Comparison of ENCODE assay signal across 11 mouse cellular contexts in the genomic region with DNA sequence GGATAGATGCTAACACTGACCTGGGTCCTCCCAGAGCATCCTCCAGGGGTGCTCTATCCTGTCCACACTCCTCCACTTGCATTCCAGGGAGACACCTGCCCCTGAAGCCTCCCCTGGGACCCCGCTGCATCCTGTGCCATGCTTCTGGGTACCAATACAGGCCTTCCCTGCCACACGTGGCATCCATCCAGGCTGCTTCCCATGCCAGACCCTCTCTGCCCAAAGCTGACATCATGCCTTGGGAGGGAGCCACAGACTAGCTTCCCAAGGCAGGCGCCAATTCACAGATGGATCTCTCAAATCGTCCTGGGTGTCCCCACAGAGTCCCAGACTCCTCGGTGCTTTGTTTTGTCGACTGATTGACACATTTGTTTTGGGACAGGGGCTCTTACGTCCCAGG. TPM values are rescaled to one million over a fixed set of nuclear protein-coding genes. Genes with fewer than 3 reads are reported as not detected.
DNase-seq lines count a peak whose midpoint lies in the region; ATAC-seq and TF ChIP-seq lines count a peak whose summit lies in the region.
"Had no signal": no experiment of that assay in that cellular context is flagged by ENCODE, and none has a peak within 500 bp of the region (broad histone marks: within the 10 kb centered on the region; RNA-seq: fewer than 3 reads in every experiment).

No protein-coding gene starts in this region.

- intact Hi-C loops in heart, postnatal 36 days (cut with DNase I), result no loop called here

- TF ChIP-seq CTCF in lung, adult 2 months (IDR thresholded peaks at IDR 0.05; ENCODE audit: insufficient read depth, low read length), result no peak

- peak; percentile 40 to 65 for DNase-seq in lung, adult 18-20 months
- DNase-seq in lung, adult 2 months, result no peak
- DNase-seq in cerebellum, adult 8-10 months, result peak; percentile 96
- DNase-seq in heart, postnatal 36 days, result peak; percentile 56 to 66
- DNase-seq in lung, postnatal 4 days, result peak; percentile 69 to 74
- DNase-seq in retina, embryonic 14.5 days (ENCODE audit: low spot score), result no peak

- no peak for TF ChIP-seq POLR2A in lung, adult 2 months (IDR thresholded peaks at IDR 0.05; ENCODE audit: borderline replicate concordance, extremely low read depth, low read depth, low read length)

- H3K4me3 ChIP-seq in lung, adult 2 months (replicated peaks; ENCODE audit: extremely low read depth, low read depth, low read length), result no peak overlapping the region
- H3K4me3 ChIP-seq: erythroblast, embryonic 14.5 days; limb, embryonic 15.5 days had no signal

- H3K4me1 ChIP-seq in lung, adult 2 months (ENCODE audit: control insufficient read depth, insufficient read depth, low read length), result no peaks in the 10 kb centered on the region

- ATAC-seq in inflammation-experienced regulatory T-cells, adult 6 months, result no peak
- no peak for ATAC-seq in erythroblast, adult 5-6 weeks (replicated peaks; ENCODE audit: low FRiP score, poor library complexity, severe bottlenecking)
- ATAC-seq: Patski had no signal

- 59% methylated on average over 7 of the region's 7 CpGs for WGBS in lung, adult 2 months

RNA-seq across cellular contexts. Expression of a gene that starts 21.4 kb away (rescaled TPM):
- polyA plus RNA-seq in lung, adult 2 months (2012; rRNA removed), result 21.9 and 23.0 TPM in 2 replicates
- total RNA-seq in heart, postnatal 36 days (2021), result 1 to 10 TPM; 6.4 to 7.5 TPM
- polyA plus RNA-seq in inflammation-experienced regulatory T-cells, adult 6 months (2017; shearing (Covaris generic)), result under 1 TPM; 0.55 to 0.88 (median 0.74) TPM
- 0.21 and 0.96 TPM in 2 replicates for total RNA-seq in erythroblast, adult 5-6 weeks (2015; ENCODE audit: low replicate concordance)
- total RNA-seq in erythroblast, adult 5-6 weeks (2017; ENCODE audit: low replicate concordance), result 2.1 and 4.0 TPM in 2 replicates

RNA-seq across cellular contexts. Expression of a gene that starts 29.1 kb away (rescaled TPM):
- polyA plus RNA-seq in lung, adult 2 months (2012; rRNA removed), result 0.14 and 0.24 TPM in 2 replicates
- total RNA-seq in heart, postnatal 36 days (2021), result not detected
- polyA plus RNA-seq in inflammation-experienced regulatory T-cells, adult 6 months (2017; shearing (Covaris generic)), result 1 to 10 TPM in 1 of 3 experiments, under 1 TPM in 1, not detected in 1; 0.28 to 1.1 TPM
- total RNA-seq in erythroblast, adult 5-6 weeks (2015; ENCODE audit: low replicate concordance), result 0.84 TPM in 1 of 2 replicates, not detected in the other
- total RNA-seq in erythroblast, adult 5-6 weeks (2017; ENCODE audit: low replicate concordance), result not detected in 2 replicates
- polyA plus RNA-seq: erythroblast, embryonic 14.5 days had no signal

RNA-seq across cellular contexts. Expression of a gene that starts 50.3 kb away (rescaled TPM):
- polyA plus RNA-seq in lung, adult 2 months (2012; rRNA removed), result 40.8 and 58.3 TPM in 2 replicates
- total RNA-seq in heart, postnatal 36 days (2021), result 10 to 100 TPM; 23.4 to 23.9 TPM
- 100 to 1,000 TPM; 140 to 223 (median 144) TPM for polyA plus RNA-seq in inflammation-experienced regulatory T-cells, adult 6 months (2017; shearing (Covaris generic))
- total RNA-seq in erythroblast, adult 5-6 weeks (2015; ENCODE audit: low replicate concordance), result 26.7 and 51.0 TPM in 2 replicates
- total RNA-seq in erythroblast, adult 5-6 weeks (2017; ENCODE audit: low replicate concordance), result 14.7 and 23.7 TPM in 2 replicates

Comparison
In these comparisons a context has a peak if more than half of its experiments do, and no peak if none do; other contexts are left out.
1. DNase-seq: peak in lung, adult 18-20 months (2 of 2), cerebellum, adult 8-10 months (single experiment), heart, postnatal 36 days (2 of 2) and lung, postnatal 4 days (2 of 2); none in lung, adult 2 months (single experiment) and retina, embryonic 14.5 days (single experiment).